Mouse (Mus musculus): ENCODE results near the gene Sec16b.
A peak's percentile ranks its signal among the peaks of the same experiment; 100 is the strongest.

The Sec16b gene

GRCm38 (mm10) chr1:157513559-157513958 is 7.0 kb downstream of the Sec16b start:
- DNase-seq (ENCODE audit: low read depth), result no peak

- no peak for DNase-seq (ENCODE audit: low read depth)
Measured at GRCm38 (mm10) chr1:157514298-157514697, 7.8 kb downstream of the Sec16b start.

DNA sequence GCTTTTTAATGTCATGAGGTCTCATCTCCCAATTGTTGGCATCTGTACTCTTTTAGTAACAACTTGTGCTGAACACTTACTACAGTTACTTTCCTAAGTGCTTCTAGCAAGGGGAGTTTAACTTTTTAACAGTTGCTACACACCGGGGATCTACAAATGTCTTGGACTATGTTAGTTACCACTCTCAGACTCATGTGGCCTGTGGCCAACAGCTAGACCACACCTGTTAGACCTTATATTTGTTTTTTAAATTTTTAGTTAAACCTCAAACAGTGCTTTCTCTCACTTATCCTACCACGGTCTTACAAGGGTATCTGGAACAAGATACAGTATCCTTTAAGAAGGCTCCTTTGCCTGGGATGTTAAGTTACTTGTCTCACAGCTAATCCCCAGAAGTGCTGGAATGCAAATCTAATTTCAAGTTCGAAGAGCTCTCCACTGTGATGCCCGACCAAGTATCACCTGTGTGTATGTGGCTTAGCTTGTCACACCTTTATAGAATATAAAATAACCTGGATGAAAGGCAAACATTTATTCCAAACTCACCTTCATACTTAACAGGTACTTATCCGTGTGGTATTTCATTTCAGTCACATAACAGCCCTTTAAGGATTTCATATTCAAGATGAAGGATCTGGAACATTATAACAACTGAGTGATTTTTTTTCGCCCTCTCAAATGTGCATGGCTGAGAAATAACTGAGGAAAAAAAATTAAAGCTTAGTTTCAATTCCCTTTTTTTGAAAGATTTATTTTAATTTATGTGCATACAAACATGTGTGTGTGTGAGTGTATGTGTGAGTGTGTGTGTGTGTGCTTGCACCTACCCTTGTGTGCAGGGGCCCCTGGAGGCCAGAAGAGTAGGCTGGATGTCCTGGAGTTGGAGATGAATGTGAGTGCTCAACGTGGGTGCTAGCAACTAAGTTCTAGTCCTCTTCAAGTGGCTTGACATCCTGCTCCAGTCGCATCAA is 10.6 kb downstream of the Sec16b start:
- no peak for DNase-seq (ENCODE audit: low read depth)

- DNase-seq (ENCODE audit: low read depth), result no peak
Measured at GRCm38 (mm10) chr1:157518111-157518523, 11.6 kb downstream of the Sec16b start.

GRCm38 (mm10) chr1:157519396-157519795 is 12.9 kb downstream of the Sec16b start:
- DNase-seq (ENCODE audit: low read depth), result no peak

DNA sequence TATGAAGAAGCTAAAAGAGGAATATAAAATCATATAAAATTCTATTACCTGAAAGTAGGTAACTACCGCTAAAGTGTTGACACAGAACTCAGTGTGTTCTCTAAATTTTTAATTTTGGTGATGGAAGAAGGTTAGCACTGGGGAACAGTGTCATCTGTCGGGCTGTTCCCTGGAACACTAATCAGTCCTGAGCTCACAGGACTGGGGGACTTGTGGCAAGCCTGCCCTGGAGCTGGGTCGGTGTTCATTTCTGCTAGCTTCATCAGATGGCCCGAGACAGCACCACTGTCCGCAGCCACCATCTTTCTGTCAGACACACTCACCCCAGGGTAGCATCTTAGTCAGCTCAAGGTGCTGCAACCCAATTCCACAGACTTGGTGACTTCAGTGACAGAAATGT is 15.8 kb downstream of the Sec16b start:
- DNase-seq (ENCODE audit: low read depth), result no peak

DNA sequence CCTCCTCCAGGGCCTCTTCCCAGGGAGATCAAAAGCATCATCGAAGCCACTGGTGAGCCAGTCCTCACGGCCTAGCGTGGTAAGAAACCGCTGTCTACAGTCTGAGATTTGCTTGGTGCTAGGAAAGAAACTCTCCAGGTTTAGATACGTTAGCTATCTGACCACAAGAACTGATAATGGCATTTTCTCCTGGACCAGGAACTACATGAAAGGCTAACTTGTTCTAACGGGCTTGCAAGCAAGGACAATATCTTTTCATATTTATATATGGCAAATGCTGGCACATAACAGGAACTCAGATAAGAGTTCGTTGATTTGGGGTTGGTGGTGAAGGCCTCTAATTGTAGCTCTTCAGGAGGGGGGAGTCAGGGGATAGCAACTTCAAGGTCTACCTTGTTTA is 18.2 kb downstream of the Sec16b start:
- DNase-seq (ENCODE audit: low read depth), result no peak

GRCm38 (mm10) chr1:157525692-157526354 is 19.3 kb downstream of the Sec16b start:
- DNase-seq (ENCODE audit: low read depth), result no peak

- DNase-seq (ENCODE audit: low read depth), result no peak
Measured at GRCm38 (mm10) chr1:157526625-157527024, 20.1 kb downstream of the Sec16b start.

DNA sequence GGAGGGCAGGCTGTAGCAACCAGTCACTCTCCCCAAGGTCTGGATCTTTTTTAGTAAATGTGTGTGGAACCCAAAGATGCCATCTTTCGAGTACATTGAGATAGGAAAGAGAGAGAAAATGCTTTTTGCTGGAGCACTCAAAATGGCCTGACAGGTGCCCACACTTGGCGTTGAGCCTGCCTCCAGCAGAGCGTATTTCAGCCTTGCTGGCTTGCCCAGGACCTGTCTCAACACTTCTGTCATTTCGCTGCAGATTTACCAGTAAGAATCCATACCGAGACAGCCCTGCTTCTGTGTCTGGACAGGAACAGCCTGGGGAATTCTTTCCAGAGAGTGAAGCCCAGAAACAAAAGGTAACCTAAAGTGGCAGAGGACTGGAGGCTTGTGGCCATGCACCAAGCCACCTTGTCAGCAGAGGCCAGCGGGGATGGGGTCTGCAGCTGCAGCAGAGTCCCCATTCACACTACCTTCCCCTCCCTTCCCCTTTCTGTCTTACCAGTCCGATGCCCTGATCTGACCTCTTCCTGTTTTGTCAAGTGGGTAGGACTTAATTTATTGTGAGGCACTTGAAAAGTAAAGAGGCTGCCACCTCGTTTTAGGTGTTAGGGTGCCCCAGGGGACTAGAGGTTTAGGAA is 26.4 kb downstream of the Sec16b start:
- no peak for DNase-seq (ENCODE audit: low read depth)

DNA sequence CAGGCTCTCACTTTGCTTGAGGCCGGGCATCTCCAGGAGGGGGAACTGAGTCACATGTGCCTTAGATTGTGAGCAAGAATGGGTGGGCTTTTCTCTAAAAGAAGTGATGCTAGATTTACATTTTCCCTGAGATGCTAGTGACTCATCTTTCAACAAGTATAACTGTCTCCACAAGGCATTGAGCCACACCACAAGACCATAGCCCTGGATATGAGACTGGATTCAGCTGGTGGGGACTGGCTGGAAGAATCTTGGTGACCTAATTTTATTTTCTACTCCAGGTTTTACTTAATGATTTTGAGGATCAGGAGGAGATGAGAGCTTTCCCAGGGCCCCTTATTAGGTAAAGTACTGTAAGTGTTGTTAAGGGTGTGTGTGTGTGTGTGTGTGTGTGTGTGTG is 29.0 kb downstream of the Sec16b start:
- DNase-seq (ENCODE audit: low read depth), result no peak

DNA sequence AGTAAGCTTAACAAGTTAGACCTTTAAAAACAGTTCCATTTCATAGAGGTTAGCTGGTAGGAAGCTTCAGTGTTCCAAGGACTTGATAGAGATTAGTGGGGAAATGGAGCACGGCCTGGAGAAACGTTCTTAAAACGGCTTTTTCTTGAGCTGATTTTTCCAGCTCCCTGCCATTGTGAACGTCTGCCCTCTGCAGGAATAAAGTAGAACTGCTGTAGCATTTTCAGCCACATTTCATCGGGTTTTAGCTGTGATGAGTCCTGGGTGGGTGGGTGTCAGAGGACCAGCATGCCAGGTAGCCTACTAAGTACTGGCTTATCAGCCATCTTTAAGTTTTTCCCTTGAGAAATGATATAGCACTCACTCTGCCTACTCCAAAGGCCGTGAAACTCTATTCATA is 29.9 kb downstream of the Sec16b start:
- DNase-seq (ENCODE audit: low read depth), result peak; percentile 39

GRCm38 (mm10) chr1:157537636-157538035 is 31.1 kb downstream of the Sec16b start:
- DNase-seq (ENCODE audit: low read depth), result peak; percentile 7

DNA sequence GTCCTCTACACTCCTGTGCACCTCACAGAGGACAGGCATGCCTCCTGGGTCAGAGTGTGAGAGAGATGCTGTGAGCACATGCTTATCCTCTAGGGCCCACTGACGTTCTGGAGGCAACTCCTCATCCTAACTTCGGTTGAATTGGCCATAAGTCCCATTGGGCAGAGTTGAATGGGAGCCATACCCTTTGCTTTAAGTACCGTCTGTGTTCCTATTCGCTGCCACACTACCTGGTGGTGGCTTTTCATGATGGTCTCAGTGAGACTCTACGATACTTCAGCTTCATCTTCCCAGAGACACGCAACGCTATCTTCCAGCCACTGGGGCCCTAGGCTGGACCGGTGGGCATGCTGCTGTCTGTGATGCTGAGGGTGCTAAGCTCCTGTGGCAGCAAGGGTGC is 38.5 kb downstream of the Sec16b start:
- DNase-seq (ENCODE audit: low read depth), result no peak

DNA sequence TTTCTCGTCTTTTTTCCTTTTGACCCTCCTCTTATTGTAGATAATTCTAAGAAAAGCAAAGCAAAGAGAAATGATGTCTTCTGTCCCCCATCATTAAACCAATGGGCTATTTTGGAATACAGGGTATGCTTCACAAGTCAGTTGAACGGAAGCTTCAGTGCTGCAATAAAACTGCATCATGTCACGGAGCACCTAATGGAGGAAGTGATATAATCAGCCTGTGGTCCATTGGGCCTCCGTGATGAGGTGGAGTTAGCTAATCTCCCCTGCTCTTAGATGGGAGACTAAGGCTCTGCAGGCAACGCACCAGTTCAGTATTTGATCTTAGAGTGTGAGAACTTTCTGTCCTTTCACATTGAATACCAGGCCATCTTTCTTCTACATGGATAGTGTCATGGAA is 41.1 kb downstream of the Sec16b start:
- no peak for DNase-seq (ENCODE audit: low read depth)

DNA sequence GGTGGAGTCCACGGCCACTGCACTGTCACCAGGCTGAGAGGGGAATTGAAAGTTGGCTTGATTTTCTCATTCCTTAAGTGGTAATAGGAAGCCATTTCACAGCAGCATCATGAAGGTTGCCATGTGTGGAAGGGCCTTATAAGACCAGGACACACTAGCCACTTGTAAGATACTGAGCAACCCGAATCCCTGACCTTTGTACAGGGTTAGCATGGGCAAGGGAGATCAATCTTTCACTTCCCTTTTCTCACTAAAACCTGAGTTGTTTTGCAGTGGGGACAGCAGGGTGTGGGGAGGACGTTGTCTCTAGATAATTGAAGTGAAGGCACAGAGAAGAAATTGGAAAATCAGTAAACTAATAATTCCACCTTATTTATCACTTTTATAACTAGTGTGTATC is 43.2 kb downstream of the Sec16b start:
- DNase-seq (ENCODE audit: low read depth), result no peak

DNA sequence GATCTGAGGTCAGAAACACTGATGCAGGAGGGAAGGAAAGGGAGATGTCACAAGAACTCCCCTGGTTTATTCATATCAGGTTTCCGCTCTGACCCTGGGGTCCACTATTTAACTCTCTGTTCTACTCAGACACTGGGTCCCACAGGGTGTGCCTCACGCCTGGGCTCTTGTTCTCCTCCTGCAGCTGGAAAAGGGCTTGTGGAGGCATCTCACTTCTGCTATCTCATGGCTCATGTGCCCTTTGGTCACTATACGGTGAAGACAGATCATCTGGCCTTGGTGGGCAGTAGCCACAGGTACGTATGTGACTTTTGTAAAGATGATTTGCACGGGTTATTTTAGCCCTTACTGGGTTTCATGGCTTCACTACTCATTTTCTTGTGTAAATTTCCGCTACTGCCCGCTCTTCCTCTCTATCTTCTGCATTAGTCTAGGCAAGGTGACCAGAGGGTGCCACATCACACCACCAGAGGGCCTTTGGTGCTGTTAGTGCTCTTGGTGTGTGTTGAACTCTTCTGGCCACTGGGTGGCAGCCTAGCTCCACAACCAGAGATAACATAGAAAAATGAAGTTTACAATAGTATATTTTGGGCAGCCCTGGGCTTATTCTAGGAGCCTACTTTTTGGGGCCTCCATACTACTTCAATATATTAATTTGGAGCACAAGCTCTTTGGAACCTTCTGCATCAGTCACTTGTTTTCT is 46.4 kb downstream of the Sec16b start:
- DNase-seq (ENCODE audit: low read depth), result peak; percentile 71

DNA sequence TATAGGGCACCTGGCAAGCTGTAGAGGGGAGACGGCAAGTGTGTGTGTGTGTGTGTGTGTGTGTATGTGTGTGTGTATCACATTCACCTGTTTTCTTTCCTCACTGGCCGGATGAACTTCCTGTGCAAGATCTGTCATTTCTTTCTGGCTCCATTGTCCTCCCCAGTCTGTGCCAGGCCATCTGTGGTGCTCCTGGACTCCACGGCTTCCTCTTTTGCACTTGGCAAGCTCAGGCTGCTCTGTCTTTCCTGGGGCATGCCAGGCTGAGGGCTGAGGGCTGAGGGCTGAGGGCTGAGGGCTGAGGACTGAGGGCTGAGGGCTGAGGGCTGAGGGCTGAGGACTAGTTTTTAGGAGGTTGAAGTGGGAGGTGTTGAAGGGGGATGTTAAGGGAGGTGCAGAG is 47.6 kb downstream of the Sec16b start:
- no peak for DNase-seq (ENCODE audit: low read depth)

DNA sequence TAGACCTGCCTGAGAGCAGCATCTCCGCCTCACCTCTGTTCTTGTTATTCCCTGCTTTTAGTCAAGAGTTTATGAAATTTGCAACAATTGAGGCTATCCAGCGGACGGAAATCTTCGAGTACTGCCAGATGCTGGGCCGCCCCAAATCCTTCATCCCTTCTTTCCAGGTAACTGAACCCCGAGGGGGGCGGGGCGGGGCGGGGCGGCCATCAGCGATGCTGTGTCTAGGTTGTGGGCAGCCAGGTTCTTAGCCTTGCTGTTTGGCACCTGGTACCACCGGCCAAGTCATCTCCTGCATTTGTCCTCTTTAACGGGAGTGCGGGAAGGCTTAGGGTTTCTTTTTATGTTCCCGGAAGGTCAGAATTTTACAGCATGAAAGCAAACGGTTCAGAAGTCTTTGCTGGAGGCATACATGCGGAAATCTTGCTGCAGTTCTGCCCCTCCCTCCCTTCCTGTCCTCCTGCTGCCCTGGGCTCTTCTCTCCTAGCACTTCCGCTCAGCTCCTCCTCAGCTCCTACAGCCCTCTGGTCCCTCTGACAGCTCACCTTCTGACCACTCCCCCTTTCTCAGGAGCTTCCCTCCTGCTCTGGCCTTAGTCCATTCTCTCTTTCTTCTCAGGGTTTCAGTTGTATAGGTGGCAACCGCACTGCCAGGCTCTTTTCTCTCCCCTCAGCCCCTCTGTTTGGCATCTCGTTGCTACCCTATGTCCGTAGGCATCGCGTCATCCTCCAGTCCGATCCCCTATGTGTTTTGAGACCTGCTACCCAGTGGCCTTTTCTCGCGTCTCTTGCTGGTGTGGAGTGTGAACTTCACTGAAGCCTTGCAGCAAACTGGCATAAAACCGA is 48.4 kb downstream of the Sec16b start:
- DNase-seq (ENCODE audit: low read depth), result no peak

DNA sequence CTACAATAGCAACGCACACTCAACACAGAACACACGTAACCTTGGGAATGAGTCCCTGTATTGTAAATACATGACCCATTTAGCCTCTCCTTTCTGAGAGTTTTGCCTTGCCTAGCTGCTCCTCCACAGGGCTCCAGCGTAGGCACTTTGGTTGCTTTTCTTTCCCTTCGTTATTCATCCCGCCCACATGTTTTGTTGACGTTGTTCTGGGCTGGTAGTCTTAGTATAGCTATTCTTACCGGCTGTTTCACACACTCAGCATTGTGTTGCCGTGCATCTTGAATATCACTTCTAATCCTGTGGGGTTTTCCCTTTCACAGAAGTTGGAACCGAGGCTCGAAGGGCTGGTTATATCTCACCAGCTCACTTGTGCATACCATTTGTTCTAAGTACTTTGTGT is 49.2 kb downstream of the Sec16b start:
- no peak for DNase-seq (ENCODE audit: low read depth)

DNA sequence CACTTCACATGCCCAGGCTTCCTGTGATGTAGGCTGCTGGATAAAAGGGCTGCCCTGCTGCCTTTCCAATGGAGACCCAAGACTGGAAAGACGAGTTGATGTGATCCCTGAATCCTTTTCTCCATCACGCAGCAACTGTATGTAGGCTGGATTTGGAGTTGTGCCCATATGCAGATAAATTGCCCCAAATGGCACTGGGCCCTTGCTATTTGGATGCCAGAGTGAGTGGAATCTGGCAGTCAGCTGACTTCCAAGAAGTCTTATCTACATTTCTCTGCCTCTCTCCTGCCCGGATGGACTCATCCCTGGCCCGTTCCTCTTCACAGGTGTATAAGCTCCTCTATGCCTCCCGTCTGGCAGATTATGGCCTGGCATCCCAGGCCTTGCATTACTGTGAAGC is 49.9 kb downstream of the Sec16b start:
- DNase-seq (ENCODE audit: low read depth), result no peak
